Mouse (Mus musculus): ENCODE measurements at regions not wholly inside any gene's neighbourhood (a gene's known extent, or its start where the extent isn't known, plus 50 kb on each side); places are given as distances from the start of the nearest gene placed in this dataset.
A peak's percentile ranks its signal among the peaks of the same experiment; 100 is the strongest.

GRCm38 (mm10) chr3:101691937-101692604 lies 87.6 kb upstream of the Atp1a1 start:
- DNase-seq: no peak

GRCm38 (mm10) chr3:101690779-101691178 lies 86.3 kb upstream of the Atp1a1 start:
- DNase-seq: no peak

GRCm38 (mm10) chr3:101690222-101690621 lies 85.7 kb upstream of the Atp1a1 start:
- DNase-seq: peak; percentile 10

- DNase-seq: no peak
Observed at GRCm38 (mm10) chr3:101685203-101685602, 80.7 kb upstream of the Atp1a1 start.

GRCm38 (mm10) chr3:101672943-101673342 lies 68.5 kb upstream of the Atp1a1 start:
- no peak for DNase-seq

GRCm38 (mm10) chr3:101670561-101671001 lies 66.1 kb upstream of the Atp1a1 start:
- no peak for DNase-seq

- no peak for DNase-seq
Observed at GRCm38 (mm10) chr3:101669743-101670142, 65.3 kb upstream of the Atp1a1 start.

GRCm38 (mm10) chr3:101667767-101668387 lies 63.4 kb upstream of the Atp1a1 start:
- no peak for DNase-seq

- no peak for DNase-seq
Observed at GRCm38 (mm10) chr3:101667186-101667585, 62.7 kb upstream of the Atp1a1 start.

- DNase-seq: no peak
Observed at GRCm38 (mm10) chr3:101666583-101666982, 62.1 kb upstream of the Atp1a1 start.

- no peak for DNase-seq
Observed at GRCm38 (mm10) chr3:101661184-101661992, 56.9 kb upstream of the Atp1a1 start.

GRCm38 (mm10) chr3:101660635-101661034 lies 56.2 kb upstream of the Atp1a1 start:
- no peak for DNase-seq

- peak; percentile 36 for DNase-seq
Observed at GRCm38 (mm10) chr3:101660176-101660575, 55.7 kb upstream of the Atp1a1 start.

- no peak for DNase-seq
Observed at GRCm38 (mm10) chr3:101657979-101658378, 53.5 kb upstream of the Atp1a1 start.

- DNase-seq: no peak
Observed at GRCm38 (mm10) chr3:101654720-101655119, 50.2 kb upstream of the Atp1a1 start.

Measured in right cerebral cortex, postnatal 25 days (tissue).